Mouse (Mus musculus): ENCODE results near the gene Hsd17b7. TPM values are rescaled to one million over a fixed set of nuclear protein-coding genes. Genes with fewer than 3 reads are reported as not detected.

Hsd17b7 gene
- polyA plus RNA-seq, 1 experiment from 2014 or later, result 15.6 TPM

DNA sequence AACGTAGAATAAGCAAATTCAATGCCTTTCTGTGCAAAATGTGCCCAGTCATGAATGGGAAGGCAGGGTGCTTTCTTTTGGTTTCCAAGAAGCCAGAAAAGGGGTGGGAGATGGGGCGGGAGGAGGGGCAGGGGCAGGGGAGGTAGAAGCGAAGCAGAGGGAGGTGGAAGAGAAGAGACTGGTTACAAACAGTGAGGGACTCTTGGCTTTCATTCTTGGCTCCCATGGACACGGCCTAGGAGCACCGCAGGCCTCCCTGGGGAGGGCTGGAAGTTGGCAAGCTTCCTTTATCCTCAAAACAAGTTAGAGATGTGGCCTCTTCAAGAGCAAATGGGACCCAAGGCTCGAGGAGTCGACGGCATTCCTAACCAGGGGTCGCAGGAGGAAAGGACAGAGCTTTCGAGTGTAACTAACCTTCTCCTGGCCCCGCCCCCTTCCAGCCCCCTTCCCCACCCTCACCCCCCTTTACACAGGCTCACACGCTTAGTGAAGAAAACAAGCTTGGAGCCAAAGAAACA is 40.5 kb downstream of the Hsd17b7 start, which contains the start of gene Ccdc190:
Gene Ccdc190, plus strand, starts transcription at position 195 of the 518 bp plus-strand sequence.
- Histone ChIP-seq H3K4me3 (replicated peaks; ENCODE audit: low read length) (no peak within 1 kb of the TSS; the same call in 1 of the 2 replicates), H3K9me3 (replicated peaks; ENCODE audit: control insufficient read depth, low read length) (no peaks in the 10 kb centered on the region), H3K4me2 (ENCODE audit: low read depth, low read length) (peak within 1 kb of the TSS; percentile 43), H3K27ac (ENCODE audit: low read length) (no peak within 1 kb of the TSS), H3K4me1 (ENCODE audit: control insufficient read depth, insufficient read depth, low read length) (peaks cover 12% of the 10 kb centered on the region), H3K36me3 (ENCODE audit: control insufficient read depth, insufficient read depth, low read length) (no peaks in the 10 kb centered on the region), H3K9ac (ENCODE audit: low read length) (peak within 1 kb of the TSS; percentile 35; the same call in 1 of the 2 replicates), H3K27me3 (ENCODE audit: control insufficient read depth, insufficient read depth, low read length) (peaks cover 3% of the 10 kb centered on the region; the same call in 1 of the 2 replicates)
- 20% methylated on average over 12 of the region's 12 CpGs for WGBS
- ATAC-seq (ENCODE audit: insufficient read depth, low FRiP score), result no peak

DNA sequence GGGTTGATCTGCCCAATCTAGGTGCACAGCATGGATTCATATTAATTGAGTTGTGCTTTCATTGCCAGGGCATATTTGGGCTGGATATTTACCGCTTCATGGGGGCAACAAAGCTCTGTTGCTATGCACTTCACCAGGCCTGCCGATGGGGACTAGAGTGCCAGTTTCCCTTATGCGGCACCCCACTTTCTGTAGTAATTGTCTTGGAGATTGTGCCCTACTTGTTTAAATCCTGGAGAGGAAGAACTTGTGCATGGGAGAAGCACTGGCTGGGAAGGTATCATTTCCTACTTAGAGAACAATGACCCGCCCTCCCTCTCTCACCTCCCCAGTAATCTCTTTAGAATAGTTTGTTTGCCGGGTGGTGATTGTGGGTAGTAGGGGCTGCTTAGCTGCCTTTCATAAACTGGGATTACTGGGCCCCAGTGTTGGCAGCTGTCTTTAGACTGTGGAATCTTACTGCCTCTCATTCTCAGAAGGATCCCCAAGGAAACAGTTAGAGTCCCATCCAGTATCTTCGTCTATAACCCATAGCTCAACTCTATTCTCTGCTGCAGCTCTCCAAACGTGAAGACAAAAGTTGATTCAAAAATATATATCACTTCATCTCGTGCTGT is 41.2 kb downstream of the Hsd17b7 start:
- H3K9me3 ChIP-seq (replicated peaks; ENCODE audit: control insufficient read depth, low read length), result no peaks in the 10 kb centered on the region
- no peak overlapping the region for H3K9ac ChIP-seq (ENCODE audit: low read length)
- WGBS, result 56% methylated on average over 8 of the region's 8 CpGs
- no peak overlapping the region for H3K4me3 ChIP-seq (replicated peaks; ENCODE audit: low read length)
- H3K27ac ChIP-seq (ENCODE audit: low read length), result no peak overlapping the region
- ATAC-seq (ENCODE audit: insufficient read depth, low FRiP score), result 0 out of 2 replicates have a peak, but pooled peaks have one; percentile 31
- H3K27me3 ChIP-seq (ENCODE audit: control insufficient read depth, insufficient read depth, low read length), result peaks cover 3% of the 10 kb centered on the region; the same call in 1 of the 2 replicates
- H3K36me3 ChIP-seq (ENCODE audit: control insufficient read depth, insufficient read depth, low read length), result no peaks in the 10 kb centered on the region
- H3K4me2 ChIP-seq (ENCODE audit: low read depth, low read length), result peak overlapping the region; percentile 43
- H3K4me1 ChIP-seq (ENCODE audit: control insufficient read depth, insufficient read depth, low read length), result peaks cover 12% of the 10 kb centered on the region

DNA sequence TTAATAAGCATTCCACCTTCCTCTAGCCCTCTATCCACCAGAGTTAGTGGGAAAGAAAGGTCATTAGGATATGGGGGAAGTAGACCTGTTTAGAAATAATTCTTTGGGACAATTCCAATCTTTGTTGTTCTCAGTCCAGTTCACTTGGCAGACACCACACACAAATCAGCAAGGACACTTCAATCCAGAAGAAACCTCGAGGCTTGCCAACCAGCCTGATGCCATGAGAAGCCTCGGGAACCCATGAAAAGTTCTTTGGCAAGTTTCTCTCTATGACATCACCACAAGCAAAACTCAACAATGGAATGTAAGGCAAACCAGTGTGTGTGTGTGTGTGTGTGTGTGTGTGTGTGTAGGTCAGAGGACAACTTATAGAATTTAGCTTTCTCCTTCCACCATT is 44.5 kb downstream of the Hsd17b7 start:
- H3K4me3 ChIP-seq (replicated peaks; ENCODE audit: low read length), result no peak overlapping the region
- no peak overlapping the region for H3K4me2 ChIP-seq (ENCODE audit: low read depth, low read length)
- ATAC-seq (ENCODE audit: insufficient read depth, low FRiP score), result no peak

DNA sequence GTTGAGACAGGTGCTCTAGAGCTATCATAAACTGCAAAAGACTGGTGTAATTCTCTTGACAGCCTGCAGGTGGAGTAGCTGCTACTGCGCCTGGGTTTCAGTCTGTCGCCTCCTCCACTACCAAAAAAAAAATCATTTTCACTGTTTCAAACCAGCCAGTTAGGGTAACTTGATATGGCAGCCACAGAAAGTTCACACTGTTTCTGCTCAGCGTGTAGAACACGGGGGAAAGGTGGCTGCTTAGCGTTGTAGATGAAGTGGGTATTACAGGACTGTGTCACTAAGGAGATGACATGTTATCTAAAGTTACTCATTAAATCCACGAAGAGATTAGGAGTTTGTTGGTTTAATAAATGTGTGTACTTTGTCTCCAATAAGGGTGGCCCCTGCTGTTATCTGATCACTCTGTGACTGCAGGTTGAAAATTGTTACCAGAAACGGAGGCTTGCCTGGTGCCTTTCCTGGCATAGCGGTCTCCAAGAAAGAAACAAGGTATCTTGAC is 47.3 kb downstream of the Hsd17b7 start:
- Histone ChIP-seq H3K4me1 (ENCODE audit: control insufficient read depth, insufficient read depth, low read length) (peaks cover 4% of the 10 kb centered on the region), H3K4me3 (replicated peaks; ENCODE audit: low read length) (no peak overlapping the region; the same call in 1 of the 2 replicates), H3K36me3 (ENCODE audit: control insufficient read depth, insufficient read depth, low read length) (no peaks in the 10 kb centered on the region), H3K27me3 (ENCODE audit: control insufficient read depth, insufficient read depth, low read length) (no peaks in the 10 kb centered on the region), H3K27ac (ENCODE audit: low read length) (no peak overlapping the region), H3K9me3 (replicated peaks; ENCODE audit: control insufficient read depth, low read length) (no peaks in the 10 kb centered on the region), H3K9ac (ENCODE audit: low read length) (no peak overlapping the region), H3K4me2 (ENCODE audit: low read depth, low read length) (peak overlapping the region; percentile 31)
- ATAC-seq (ENCODE audit: insufficient read depth, low FRiP score), result peak; percentile 64
- 27% methylated on average over 8 of the region's 8 CpGs for WGBS

More for the DNA sequence above, 44.5 kb downstream of the Hsd17b7 start:
- Histone ChIP-seq H3K4me1 (ENCODE audit: control insufficient read depth, insufficient read depth, low read length) (peaks cover 12% of the 10 kb centered on the region), H3K27ac (ENCODE audit: low read length) (no peak overlapping the region), H3K9ac (ENCODE audit: low read length) (no peak overlapping the region), H3K36me3 (ENCODE audit: control insufficient read depth, insufficient read depth, low read length) (no peaks in the 10 kb centered on the region), H3K27me3 (ENCODE audit: control insufficient read depth, insufficient read depth, low read length) (no peaks in the 10 kb centered on the region), H3K9me3 (replicated peaks; ENCODE audit: control insufficient read depth, low read length) (no peaks in the 10 kb centered on the region)
- WGBS, result 87% methylated on average over 2 of the region's 2 CpGs

DNA sequence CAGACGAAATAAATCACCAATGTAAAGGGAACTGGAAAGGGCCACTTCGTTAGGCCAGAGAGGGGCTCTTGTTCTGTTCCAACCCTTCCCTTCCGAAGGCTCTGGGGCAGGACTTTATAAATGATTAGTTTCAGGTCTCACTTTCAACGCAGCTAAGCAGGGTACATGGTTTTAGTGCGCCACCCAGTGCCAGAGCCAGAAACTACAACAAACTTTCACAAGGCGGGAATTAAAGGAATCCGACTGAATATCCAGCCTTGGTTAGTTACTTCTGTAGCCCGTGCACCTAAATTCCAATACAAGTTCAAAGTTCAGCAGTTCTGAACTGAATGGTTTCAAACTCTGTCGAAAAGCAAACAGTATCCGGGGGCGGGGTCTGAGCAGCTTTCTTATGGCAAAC is 49.8 kb downstream of the Hsd17b7 start:
- H3K27me3 ChIP-seq (ENCODE audit: control insufficient read depth, insufficient read depth, low read length), result no peaks in the 10 kb centered on the region
- ATAC-seq (ENCODE audit: insufficient read depth, low FRiP score), result peak; percentile 12; the same call in 1 of the 2 replicates
- H3K9ac ChIP-seq (ENCODE audit: low read length), result peak overlapping the region; percentile 38
- 4% methylated on average over 11 of the region's 11 CpGs for WGBS
- no peaks in the 10 kb centered on the region for H3K9me3 ChIP-seq (replicated peaks; ENCODE audit: control insufficient read depth, low read length)
- no peak overlapping the region for H3K4me3 ChIP-seq (replicated peaks; ENCODE audit: low read length)
- no peaks in the 10 kb centered on the region for H3K36me3 ChIP-seq (ENCODE audit: control insufficient read depth, insufficient read depth, low read length)
- peak overlapping the region; percentile 16 for H3K4me2 ChIP-seq (ENCODE audit: low read depth, low read length)
- no peak overlapping the region for H3K27ac ChIP-seq (ENCODE audit: low read length)
- H3K4me1 ChIP-seq (ENCODE audit: control insufficient read depth, insufficient read depth, low read length), result peaks cover 8% of the 10 kb centered on the region

DNA sequence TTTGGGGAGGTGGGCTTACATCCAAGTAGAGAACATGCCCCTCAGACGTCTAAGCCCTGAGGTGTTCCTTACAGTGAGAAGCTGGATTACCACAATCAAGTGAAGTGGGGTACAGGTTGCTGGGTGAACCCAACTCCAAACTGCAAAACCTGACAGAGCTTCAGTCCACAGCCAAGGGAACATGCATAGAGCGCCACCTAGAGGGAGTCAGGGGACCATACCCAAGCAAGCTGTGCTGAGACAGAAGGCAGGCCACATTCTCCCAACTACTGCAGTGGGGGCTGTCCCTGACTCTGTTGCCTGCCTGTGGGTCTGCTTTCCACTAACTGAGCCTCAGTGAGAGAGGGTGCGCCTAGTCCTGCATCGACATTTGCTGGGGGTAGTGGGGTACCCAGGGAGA is 51.0 kb downstream of the Hsd17b7 start:
- H3K27ac ChIP-seq (ENCODE audit: low read length), result peak overlapping the region; percentile 59; the same call in 1 of the 2 replicates
- 30% methylated on average over 4 of the region's 4 CpGs for WGBS

DNA sequence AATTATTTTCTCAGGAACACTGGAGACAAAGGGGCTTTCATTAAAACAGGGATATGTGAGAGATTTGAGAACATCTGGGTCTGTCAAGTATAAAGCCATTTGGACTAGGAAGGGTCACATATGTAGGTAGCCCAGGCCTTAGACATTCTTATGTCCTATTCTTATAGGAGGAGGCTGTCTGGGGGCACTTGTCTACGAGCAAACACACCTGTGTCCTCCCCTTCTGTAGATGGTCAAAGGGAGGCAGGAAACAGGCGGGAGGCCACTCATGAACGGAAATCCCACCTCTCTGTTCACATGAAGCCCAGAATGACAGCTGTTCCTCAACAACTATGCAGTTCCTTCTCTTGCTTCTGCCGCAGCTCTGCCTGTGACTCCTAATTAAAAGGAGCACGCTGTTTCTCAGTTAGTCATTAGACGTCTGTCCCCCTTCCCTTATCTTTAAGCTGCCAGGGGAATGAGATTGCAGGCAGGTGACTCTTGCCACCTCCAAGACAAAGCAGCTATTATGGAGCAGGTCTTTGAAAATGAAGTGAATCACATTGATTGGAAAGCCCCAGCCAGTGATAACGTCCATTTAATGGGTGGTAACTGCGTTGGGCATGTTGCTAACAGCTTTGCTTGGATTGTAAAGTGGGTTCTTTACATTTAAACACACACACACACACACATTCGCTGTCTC is 51.8 kb downstream of the Hsd17b7 start:
- 37% methylated on average over 9 of the region's 9 CpGs for WGBS
- ATAC-seq (ENCODE audit: insufficient read depth, low FRiP score), result peak; percentile 18; the same call in 1 of the 2 replicates
- Histone ChIP-seq H3K9me3 (replicated peaks; ENCODE audit: control insufficient read depth, low read length) (no peaks in the 10 kb centered on the region), H3K27me3 (ENCODE audit: control insufficient read depth, insufficient read depth, low read length) (no peaks in the 10 kb centered on the region), H3K9ac (ENCODE audit: low read length) (peak overlapping the region; percentile 8; the same call in 1 of the 2 replicates), H3K27ac (ENCODE audit: low read length) (peak overlapping the region; percentile 59), H3K4me2 (ENCODE audit: low read depth, low read length) (no peak overlapping the region), H3K4me3 (replicated peaks; ENCODE audit: low read length) (no peak overlapping the region), H3K4me1 (ENCODE audit: control insufficient read depth, insufficient read depth, low read length) (peaks cover 8% of the 10 kb centered on the region), H3K36me3 (ENCODE audit: control insufficient read depth, insufficient read depth, low read length) (no peaks in the 10 kb centered on the region)

More for the DNA sequence above, 51.0 kb downstream of the Hsd17b7 start:
- Histone ChIP-seq H3K36me3 (ENCODE audit: control insufficient read depth, insufficient read depth, low read length) (no peaks in the 10 kb centered on the region), H3K9ac (ENCODE audit: low read length) (no peak overlapping the region), H3K4me2 (ENCODE audit: low read depth, low read length) (no peak overlapping the region), H3K9me3 (replicated peaks; ENCODE audit: control insufficient read depth, low read length) (no peaks in the 10 kb centered on the region), H3K4me1 (ENCODE audit: control insufficient read depth, insufficient read depth, low read length) (peaks cover 8% of the 10 kb centered on the region), H3K4me3 (replicated peaks; ENCODE audit: low read length) (no peak overlapping the region), H3K27me3 (ENCODE audit: control insufficient read depth, insufficient read depth, low read length) (no peaks in the 10 kb centered on the region)
- peak; percentile 54; the same call in 1 of the 2 replicates for ATAC-seq (ENCODE audit: insufficient read depth, low FRiP score)

DNA sequence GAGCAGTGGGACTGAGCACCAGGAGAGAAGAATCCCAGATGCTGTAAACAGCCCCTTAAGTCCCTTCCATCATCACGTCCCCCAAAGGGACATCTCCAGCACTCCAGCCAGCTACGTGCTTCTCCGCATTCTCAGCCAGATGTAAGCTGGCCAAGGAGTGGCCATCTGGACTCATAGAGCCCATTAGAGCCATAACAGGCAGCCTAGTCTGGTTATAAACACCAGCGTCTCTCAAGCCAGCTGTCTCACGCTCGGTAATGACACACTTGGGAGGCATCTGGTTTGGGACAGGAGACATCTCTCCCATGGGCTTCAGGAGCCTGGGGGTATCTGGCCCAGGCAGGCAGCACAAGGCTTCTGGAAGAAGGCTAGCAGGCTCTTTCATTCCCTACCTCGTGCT is 52.4 kb downstream of the Hsd17b7 start:
- Histone ChIP-seq H3K27me3 (ENCODE audit: control insufficient read depth, insufficient read depth, low read length) (no peaks in the 10 kb centered on the region), H3K9me3 (replicated peaks; ENCODE audit: control insufficient read depth, low read length) (no peaks in the 10 kb centered on the region), H3K36me3 (ENCODE audit: control insufficient read depth, insufficient read depth, low read length) (no peaks in the 10 kb centered on the region), H3K9ac (ENCODE audit: low read length) (no peak overlapping the region), H3K4me1 (ENCODE audit: control insufficient read depth, insufficient read depth, low read length) (peaks cover 8% of the 10 kb centered on the region), H3K27ac (ENCODE audit: low read length) (peak overlapping the region; percentile 59), H3K4me2 (ENCODE audit: low read depth, low read length) (no peak overlapping the region), H3K4me3 (replicated peaks; ENCODE audit: low read length) (no peak overlapping the region)
- 29% methylated on average over 7 of the region's 7 CpGs for WGBS
- peak; percentile 71 for ATAC-seq (ENCODE audit: insufficient read depth, low FRiP score)

DNA sequence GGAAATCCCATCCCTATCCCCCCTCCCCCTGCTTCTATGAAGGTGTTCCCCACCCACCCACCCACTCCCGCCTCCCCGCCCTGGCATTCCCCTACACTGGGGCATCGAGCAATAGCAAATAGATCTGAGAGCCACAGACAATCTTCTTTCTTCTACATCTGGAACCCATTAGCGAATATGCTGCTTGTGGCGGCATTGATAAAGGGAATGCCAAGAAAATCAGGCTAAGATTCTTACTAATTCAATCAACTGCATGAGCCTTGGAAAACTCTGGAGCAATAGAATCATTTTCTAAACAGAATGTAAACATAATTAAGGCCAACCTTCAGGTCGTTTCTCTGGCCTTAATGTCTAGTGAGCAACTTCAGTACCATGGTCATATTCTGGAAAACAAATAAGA is 57.5 kb downstream of the Hsd17b7 start:
- WGBS, result 72% methylated on average over 6 of the region's 6 CpGs
- H3K4me2 ChIP-seq (ENCODE audit: low read depth, low read length), result no peak overlapping the region

More for the DNA sequence above, 57.5 kb downstream of the Hsd17b7 start:
- Histone ChIP-seq H3K4me1 (ENCODE audit: control insufficient read depth, insufficient read depth, low read length) (peaks cover 5% of the 10 kb centered on the region; the same call in 1 of the 2 replicates), H3K4me3 (replicated peaks; ENCODE audit: low read length) (no peak overlapping the region), H3K27ac (ENCODE audit: low read length) (no peak overlapping the region), H3K9ac (ENCODE audit: low read length) (no peak overlapping the region), H3K27me3 (ENCODE audit: control insufficient read depth, insufficient read depth, low read length) (no peaks in the 10 kb centered on the region), H3K36me3 (ENCODE audit: control insufficient read depth, insufficient read depth, low read length) (no peaks in the 10 kb centered on the region), H3K9me3 (replicated peaks; ENCODE audit: control insufficient read depth, low read length) (no peaks in the 10 kb centered on the region)
- no peak for ATAC-seq (ENCODE audit: insufficient read depth, low FRiP score)
